Mouse (Mus musculus) olfactory bulb, adult 2 months (tissue): ENCODE measurements around the gene Nol11.

ENCODE experiments used
- CTCF ChIP-seq: fragments of 200-500 bp; IDR thresholded peaks from 2 replicates; pipeline ENCODE4 v1.5.1; 2012; ENCODE audit warnings: low read depth, mild to moderate bottlenecking, low read length, moderate library complexity; ENCODE audit not compliant: insufficient read depth
- POLR2A ChIP-seq: fragments of 200-500 bp; IDR thresholded peaks from 2 replicates; pipeline ENCODE4 v1.6.1; 2012; ENCODE audit warnings: mild to moderate bottlenecking, low read depth, low read length, moderate library complexity; ENCODE audit not compliant: insufficient read depth

GRCm38 (mm10) chr11:107201773-107202172, 12.6 kb upstream of the Nol11 start:
- TF ChIP-seq CTCF (no peak), POLR2A (no peak)
